In genomic region chr2:69584117-69584933, GRCm38 (mm10) we compare ENCODE assay signal across 9 mouse cellular contexts. TPM values are rescaled to one million over a fixed set of nuclear protein-coding genes. Genes with fewer than 3 reads are reported as not detected.
DNase-seq lines count a peak whose midpoint lies in the region; ATAC-seq and TF ChIP-seq lines count a peak whose summit lies in the region.
"Had no signal": no experiment of that assay in that cellular context is flagged by ENCODE, and none has a peak within 500 bp of the region (broad histone marks: within the 10 kb centered on the region; RNA-seq: fewer than 3 reads in every experiment).

No protein-coding gene starts in this region.

- H3K27ac ChIP-seq in kidney, embryonic 16.5 days (ENCODE audit: low read length), result no peak overlapping the region
- H3K27ac ChIP-seq in embryonic fibroblast, embryonic 13.5 days (ENCODE audit: insufficient read depth, low read length), result no peak overlapping the region
- H3K27ac ChIP-seq in intestine, postnatal 0 days (ENCODE audit: low read depth, low read length), result no peak overlapping the region

- H3K9ac ChIP-seq in kidney, embryonic 16.5 days (replicated peaks; ENCODE audit: low read length), result peak overlapping the region; percentile 52; the same call in 1 of the 2 replicates
- no peak overlapping the region for H3K9ac ChIP-seq in intestine, postnatal 0 days (ENCODE audit: low read depth, low read length)

- peaks cover 58% of the 10 kb centered on the region for H3K27me3 ChIP-seq in kidney, embryonic 16.5 days (ENCODE audit: insufficient read depth, low read length)
- peaks cover 58% of the 10 kb centered on the region for H3K27me3 ChIP-seq in intestine, postnatal 0 days (replicated peaks; ENCODE audit: control insufficient read depth, insufficient read depth, low read length)

- peaks cover 30% of the 10 kb centered on the region for H3K4me1 ChIP-seq in kidney, embryonic 16.5 days (ENCODE audit: insufficient read depth, low read length)
- no peaks in the 10 kb centered on the region for H3K4me1 ChIP-seq in embryonic fibroblast, embryonic 13.5 days (ENCODE audit: control insufficient read depth, insufficient read depth, low read length)
- 0 out of 2 replicates have a peak, but pooled peaks cover 11% of the 10 kb centered on the region for H3K4me1 ChIP-seq in intestine, postnatal 0 days (replicated peaks; ENCODE audit: control insufficient read depth, insufficient read depth, low read length)

- no peak for DNase-seq in kidney, postnatal 10 days
- peak; percentile 51 for DNase-seq in retina, embryonic 14.5 days (ENCODE audit: low spot score)
- no peak for DNase-seq in cerebellum, postnatal 25 days
- DNase-seq in ovary, postnatal 14 days (ENCODE audit: low spot score), result no peak

- H3K4me2 ChIP-seq in kidney, embryonic 16.5 days (replicated peaks; ENCODE audit: low read depth, low read length), result peak overlapping the region; percentile 75
- peak overlapping the region; percentile 99 for H3K4me2 ChIP-seq in intestine, postnatal 0 days (replicated peaks; ENCODE audit: low read depth)

- no peak for TF ChIP-seq POLR2A in embryonic fibroblast, embryonic 13.5 days (IDR thresholded peaks at IDR 0.05; ENCODE audit: low read depth, low read length)

- 6% methylated on average over 20 of the region's 20 CpGs for WGBS in kidney, embryonic 16.5 days
- 3% methylated on average over 20 of the region's 20 CpGs for WGBS in intestine, postnatal 0 days

- no peaks in the 10 kb centered on the region for H3K36me3 ChIP-seq in kidney, embryonic 16.5 days (ENCODE audit: insufficient read depth, low read length)
- no peaks in the 10 kb centered on the region for H3K36me3 ChIP-seq in intestine, postnatal 0 days (ENCODE audit: control insufficient read depth, insufficient read depth)

- TF ChIP-seq CTCF in embryonic fibroblast, embryonic 13.5 days (IDR thresholded peaks at IDR 0.05; ENCODE audit: borderline replicate concordance, insufficient read depth, low read length), result no peak
- TF ChIP-seq CTCF in intestine, postnatal 0 days (IDR thresholded peaks at IDR 0.05; ENCODE audit: low read depth), result no peak

- peak overlapping the region; percentile 54 for H3K4me3 ChIP-seq in kidney, embryonic 16.5 days (ENCODE audit: low read length)
- H3K4me3 ChIP-seq in embryonic fibroblast, embryonic 13.5 days (ENCODE audit: insufficient read depth, low read length), result peak overlapping the region; percentile 32
- H3K4me3 ChIP-seq in intestine, postnatal 0 days (ENCODE audit: low read depth, low read length), result peak overlapping the region; percentile 57

- no peak for ATAC-seq in kidney, embryonic 16.5 days (ENCODE audit: low FRiP score, low TSS enrichment)
- ATAC-seq in intestine, postnatal 0 days, result no peak
- ATAC-seq in megakaryocyte-erythroid progenitor cell, adult 5-6 weeks (replicated peaks; ENCODE audit: low FRiP score, low TSS enrichment, poor library complexity, severe bottlenecking), result no peak

- no peaks in the 10 kb centered on the region for H3K9me3 ChIP-seq in kidney, embryonic 16.5 days (ENCODE audit: low read length)
- no peaks in the 10 kb centered on the region for H3K9me3 ChIP-seq in intestine, postnatal 0 days (ENCODE audit: control insufficient read depth)

RNA-seq across cellular contexts. Expression of gene Lrp2, which starts 1.5 kb away (rescaled TPM):
- 21.4 and 23.0 TPM in 2 replicates for polyA plus RNA-seq in kidney, embryonic 16.5 days (2015; fragmentation: Nextera tagmentation; extraction: Ambion mirVana)
- 1.3 and 1.5 TPM in 2 replicates for polyA plus RNA-seq in embryonic fibroblast, embryonic 13.5 days (2011; ENCODE audit: insufficient read length, low read depth, missing spikeins)
- polyA plus RNA-seq in intestine, postnatal 0 days (2015; fragmentation: Nextera tagmentation; extraction: Ambion mirVana), result 1.6 TPM in 2 replicates
- total RNA-seq in megakaryocyte-erythroid progenitor cell, adult 5-6 weeks (2014; fragmentation: Nextera tagmentation), result not detected in 2 replicates
- not detected in 2 replicates for total RNA-seq in megakaryocyte-erythroid progenitor cell, adult 5-6 weeks (2017)
- total RNA-seq: MEL had no signal
